Mouse (Mus musculus) megakaryocyte, embryonic 14.5 days (primary cell): ENCODE results near the gene Pnkd. TPM values are rescaled to one million over a fixed set of nuclear protein-coding genes. Genes with fewer than 3 reads are reported as not detected.
"Not testable (repeated sequence)": the region's sequence is repeated elsewhere in the genome, so short reads cannot be mapped to it uniquely, and the experiment has no call there.

Experiments
- H3K27me3 ChIP-seq: replicated peaks from 2 replicates; pipeline ENCODE3; 2012; ENCODE audit warnings: inconsistent platforms
- H3K36me3 ChIP-seq: replicated peaks from 2 replicates; pipeline ENCODE3; 2012; ENCODE audit warnings: low read length, inconsistent platforms, mixed read lengths
- H3K4me1 ChIP-seq: 2 replicates; pipeline ENCODE4 v1.6.1; 2012; ENCODE audit warnings: inconsistent platforms
- H3K4me3 ChIP-seq: replicated peaks from 2 replicates; pipeline ENCODE3; 2012; ENCODE audit warnings: moderate library complexity, mild to moderate bottlenecking, inconsistent platforms
- H3K9me3 ChIP-seq: 2 replicates; pipeline ENCODE4 v1.6.1; 2012; ENCODE audit warnings: inconsistent platforms
- FLI1 ChIP-seq: IDR thresholded peaks from 2 replicates; pipeline ENCODE4 v1.6.1; 2012; ENCODE audit warnings: low read length, inconsistent platforms, mixed read lengths
- GATA1 ChIP-seq: IDR thresholded peaks from 3 replicates; pipeline ENCODE4 v1.6.1; 2012; ENCODE audit warnings: mixed read lengths, low read length, inconsistent platforms, borderline replicate concordance
- polyA plus RNA-seq: library from polyadenylated mRNA; stranded (reverse); fragments of >175 nt; gene quantifications from 2 replicates; pipeline ENCODE4 v1.2.3, GENCODE M21; 2012; ENCODE audit warnings: low replicate concordance; ENCODE audit not compliant: insufficient read depth

Gene Pnkd
- polyA plus RNA-seq, 1 experiment, result 116 TPM

DNA sequence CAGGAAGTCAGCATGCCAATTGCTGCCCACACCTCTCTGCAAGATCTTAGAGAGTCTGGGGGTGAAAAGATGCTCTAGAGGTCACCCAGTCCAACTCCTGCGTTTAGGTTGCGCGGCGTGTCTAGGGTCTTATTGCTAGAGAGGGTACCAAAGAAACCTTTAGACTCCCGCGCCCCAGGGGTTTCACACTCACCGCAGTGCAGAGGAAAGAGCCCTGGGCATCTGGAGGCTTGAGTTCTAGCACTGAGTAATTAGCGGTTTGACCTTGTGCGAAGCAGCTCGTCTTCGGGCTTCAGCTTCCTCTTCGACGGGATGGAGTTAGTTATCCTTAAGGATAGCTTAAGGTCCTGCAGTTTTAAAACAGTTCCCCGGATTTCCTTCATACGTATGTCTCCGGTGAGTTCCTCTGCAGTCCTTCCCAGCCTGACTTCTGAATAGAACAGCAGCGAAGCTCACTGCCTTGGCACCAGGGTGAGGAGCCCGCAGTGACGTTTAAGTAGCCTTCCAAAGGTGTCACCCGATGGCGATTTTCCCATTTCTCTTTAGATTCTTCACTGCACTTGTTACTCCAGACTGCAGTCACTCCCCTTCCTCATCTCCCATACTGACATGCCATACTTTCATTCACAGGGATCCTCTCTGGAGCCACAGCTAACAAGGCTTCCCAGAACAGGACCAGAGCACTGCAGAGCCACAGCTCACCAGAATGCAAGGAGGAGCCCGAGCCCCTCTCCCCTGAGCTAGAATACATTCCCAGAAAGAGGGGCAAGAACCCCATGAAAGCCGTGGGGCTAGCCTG lies 681 bp downstream of the Pnkd start:
- Histone ChIP-seq H3K4me3 (peak overlapping the region; percentile 95), H3K9me3 (no peaks in the 10 kb centered on the region), H3K4me1 (peaks cover 80% of the 10 kb centered on the region), H3K36me3 (peaks cover 70% of the 10 kb centered on the region), H3K27me3 (no peaks in the 10 kb centered on the region)
- TF ChIP-seq FLI1, result no peak
- TF ChIP-seq GATA1, result no peak

DNA sequence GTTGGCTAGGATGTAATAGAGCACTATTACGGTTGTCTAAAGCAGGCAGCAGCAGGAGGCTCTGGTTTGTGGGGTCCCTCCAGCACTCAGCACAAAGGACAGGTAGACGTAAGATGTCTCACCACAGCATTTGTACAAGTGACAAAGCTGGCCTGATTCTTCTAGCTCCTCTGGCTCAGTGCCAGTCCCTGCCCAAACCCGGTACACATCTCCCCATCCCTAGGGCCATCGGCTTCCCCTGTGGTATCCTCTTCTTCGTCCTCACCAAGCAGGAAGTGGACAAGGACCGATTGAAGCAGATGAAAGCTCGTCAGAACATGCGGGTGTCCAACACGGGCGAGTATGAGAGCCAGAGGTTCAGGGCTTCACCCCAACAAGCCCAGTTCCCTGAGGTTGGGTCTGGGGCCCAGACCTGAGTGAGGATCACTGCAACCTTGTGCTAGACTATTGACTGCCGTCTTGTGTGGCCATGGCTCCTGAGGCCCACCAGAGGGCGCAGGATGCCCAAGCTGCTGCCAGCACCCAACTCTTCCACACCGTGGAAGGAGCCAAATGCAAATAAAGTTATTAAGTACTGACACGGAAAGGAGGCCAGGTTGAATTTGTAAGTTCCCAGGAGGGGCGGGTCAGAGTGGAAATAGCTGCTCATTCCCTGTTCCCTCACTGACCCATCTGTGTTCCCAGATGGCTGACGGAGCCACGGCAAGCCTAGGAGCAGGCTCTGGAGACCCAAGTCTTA lies 2.3 kb downstream of the Pnkd start:
- not testable (repeated sequence) for H3K9me3 ChIP-seq, H3K27me3 ChIP-seq
- Histone ChIP-seq H3K4me3 (peak overlapping the region; percentile 14), H3K36me3 (peaks cover 70% of the 10 kb centered on the region), H3K4me1 (peaks cover 85% of the 10 kb centered on the region)

DNA sequence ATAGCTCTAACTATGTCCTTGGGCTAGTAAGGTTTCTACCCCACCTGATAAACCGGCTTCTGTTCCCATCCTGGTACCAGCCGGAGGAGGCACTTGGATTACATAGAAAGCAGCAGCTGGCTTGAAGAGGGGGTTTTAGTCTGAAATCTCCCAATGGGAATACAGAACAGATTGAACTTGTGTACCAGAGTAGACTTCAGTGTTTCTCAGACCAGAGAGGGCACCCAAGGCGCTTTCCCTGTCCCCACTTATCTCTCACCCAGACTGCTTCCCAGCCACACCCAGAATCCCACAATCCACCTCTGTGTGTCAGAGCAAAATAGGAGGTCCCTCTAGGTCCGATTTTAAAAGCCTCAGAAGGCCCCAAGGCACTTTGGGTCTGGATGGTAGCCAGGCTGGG lies 3.6 kb downstream of the Pnkd start:
- no peak for TF ChIP-seq FLI1
- no peak for TF ChIP-seq GATA1
- Histone ChIP-seq H3K36me3 (peaks cover 70% of the 10 kb centered on the region), H3K4me3 (no peak overlapping the region), H3K4me1 (peaks cover 87% of the 10 kb centered on the region), H3K27me3 (no peaks in the 10 kb centered on the region), H3K9me3 (no peaks in the 10 kb centered on the region)

DNA sequence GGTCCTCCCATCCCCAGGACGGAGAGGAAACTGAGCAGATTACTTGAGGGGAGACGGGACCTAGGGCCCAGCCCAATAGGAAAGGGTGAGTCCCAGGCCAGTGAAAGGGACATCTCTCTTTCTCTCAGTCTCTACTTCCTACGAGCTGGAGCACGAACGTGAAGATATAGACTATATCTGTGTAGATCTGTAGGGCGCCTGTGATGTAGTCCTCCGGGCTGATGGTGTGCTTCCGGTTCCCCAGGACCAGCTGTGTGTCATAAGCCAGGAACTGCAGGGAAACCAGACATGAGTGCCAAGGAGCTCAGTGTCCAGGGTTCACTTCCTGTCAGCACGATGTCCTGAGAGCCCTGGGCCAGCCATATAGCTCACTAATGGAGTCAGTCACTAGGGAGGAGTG lies 4.5 kb downstream of the Pnkd start:
- H3K4me1 ChIP-seq, result peaks cover 87% of the 10 kb centered on the region
- no peaks in the 10 kb centered on the region for H3K27me3 ChIP-seq
- H3K4me3 ChIP-seq, result no peak overlapping the region
- no peaks in the 10 kb centered on the region for H3K9me3 ChIP-seq
- peaks cover 77% of the 10 kb centered on the region for H3K36me3 ChIP-seq
- TF ChIP-seq GATA1 (no peak), FLI1 (no peak)

GRCm38 (mm10) chr1:74289740-74290139 lies 5.0 kb downstream of the Pnkd start:
- Histone ChIP-seq H3K36me3 (peaks cover 80% of the 10 kb centered on the region), H3K4me3 (no peak overlapping the region), H3K27me3 (no peaks in the 10 kb centered on the region), H3K4me1 (peaks cover 92% of the 10 kb centered on the region), H3K9me3 (no peaks in the 10 kb centered on the region)
- no peak for TF ChIP-seq GATA1
- TF ChIP-seq FLI1, result no peak

DNA sequence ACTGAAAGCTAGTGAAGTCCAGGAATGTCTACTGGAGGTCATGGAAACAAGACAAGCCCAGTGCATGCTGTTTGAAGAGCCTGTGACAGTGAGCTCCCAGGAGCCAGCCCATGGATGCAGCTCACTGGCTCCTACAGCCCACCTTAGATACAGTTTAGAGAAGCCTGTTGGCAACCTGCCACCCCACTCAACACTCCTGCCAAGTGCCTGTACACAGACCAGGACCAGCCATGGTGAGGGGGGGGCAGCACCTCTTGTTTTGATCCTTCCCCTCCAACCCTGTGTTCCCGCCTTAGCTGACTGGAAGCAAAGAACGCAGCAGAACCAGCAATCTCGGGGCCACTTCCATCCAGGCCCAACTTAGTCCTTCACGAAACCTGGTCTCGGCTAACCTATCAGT lies 5.4 kb downstream of the Pnkd start:
- Histone ChIP-seq H3K4me1 (peaks cover 96% of the 10 kb centered on the region), H3K4me3 (no peak overlapping the region), H3K27me3 (no peaks in the 10 kb centered on the region), H3K36me3 (peaks cover 84% of the 10 kb centered on the region), H3K9me3 (no peaks in the 10 kb centered on the region)
- no peak for TF ChIP-seq GATA1
- TF ChIP-seq FLI1, result no peak

GRCm38 (mm10) chr1:74292331-74293020 lies 7.7 kb downstream of the Pnkd start:
- peaks cover 98% of the 10 kb centered on the region for H3K4me1 ChIP-seq
- no peak for TF ChIP-seq GATA1
- no peak for TF ChIP-seq FLI1
- no peaks in the 10 kb centered on the region for H3K9me3 ChIP-seq
- no peaks in the 10 kb centered on the region for H3K27me3 ChIP-seq
- no peak overlapping the region for H3K4me3 ChIP-seq
- H3K36me3 ChIP-seq, result peaks cover 85% of the 10 kb centered on the region

DNA sequence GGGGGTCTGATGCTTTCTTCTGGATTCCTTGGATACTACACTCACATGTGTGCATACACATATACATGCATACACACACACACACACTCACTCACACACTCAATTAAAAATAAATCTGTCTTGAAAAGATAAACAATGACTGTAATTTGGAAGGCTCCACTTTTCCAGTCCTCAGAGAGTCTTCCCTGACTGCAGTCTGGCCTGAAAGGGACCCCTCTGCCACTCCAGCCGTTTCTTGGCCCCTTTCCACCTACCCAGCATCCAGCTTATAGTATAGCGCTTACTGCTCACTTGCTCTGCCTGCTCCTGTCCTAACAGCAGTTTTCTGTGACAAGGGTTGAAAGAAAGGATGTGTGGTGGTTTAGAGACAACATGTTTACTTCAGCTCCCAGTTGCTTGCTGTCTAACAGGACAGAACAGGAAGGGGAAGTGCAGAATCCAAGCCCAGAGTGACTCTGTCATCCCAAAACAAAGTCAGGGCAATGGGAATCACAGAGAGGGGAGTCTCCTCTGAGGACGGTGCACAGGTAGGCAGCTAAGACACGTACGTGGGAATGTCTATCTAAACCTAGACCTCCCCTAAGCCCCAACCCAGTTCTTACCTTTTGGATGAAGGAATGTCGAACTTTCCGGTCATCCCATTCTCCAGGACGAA lies 8.7 kb downstream of the Pnkd start:
- Histone ChIP-seq H3K4me1 (peaks cover 100% of the 10 kb centered on the region), H3K27me3 (no peaks in the 10 kb centered on the region), H3K9me3 (no peaks in the 10 kb centered on the region), H3K36me3 (peaks cover 85% of the 10 kb centered on the region), H3K4me3 (peak overlapping the region; percentile 72)
- no peak for TF ChIP-seq GATA1
- TF ChIP-seq FLI1, result no peak

GRCm38 (mm10) chr1:74294090-74294643 lies 9.4 kb downstream of the Pnkd start:
- peak overlapping the region; percentile 72 for H3K4me3 ChIP-seq
- H3K36me3 ChIP-seq, result peaks cover 85% of the 10 kb centered on the region
- H3K9me3 ChIP-seq, result no peaks in the 10 kb centered on the region
- TF ChIP-seq FLI1 (no peak), GATA1 (no peak)
- H3K4me1 ChIP-seq, result peaks cover 100% of the 10 kb centered on the region
- no peaks in the 10 kb centered on the region for H3K27me3 ChIP-seq
